Mouse (Mus musculus) left cerebral cortex, adult 6 months (tissue): ENCODE data around the gene Megf11. TPM values are rescaled to one million over a fixed set of nuclear protein-coding genes. Genes with fewer than 3 reads are reported as not detected.

ENCODE experiments used
- long read RNA-seq, 2 experiments: library from polyadenylated mRNA; unstranded; transcript quantifications; one replicate each; pipeline ENCODE4 v2.0.0; 2019 to 2020
- polyA plus RNA-seq: library from polyadenylated mRNA; unstranded; fragments of <200 nt; fragmentation: Nextera tagmentation; gene quantifications from 2 replicates; pipeline ENCODE4 v1.2.3, GENCODE M21; 2021

The Megf11 gene
- polyA plus RNA-seq = 4.1 and 5.7 TPM in 2 replicates
- long read RNA-seq, experiment 1, partial matches to known transcripts = 8 of 19 reads
- long read RNA-seq, experiment 1, other reads (novel, unspliced or antisense) = 11 of 19 reads
- long read RNA-seq, experiment 2, partial matches to known transcripts = 1 of 7 reads
- long read RNA-seq, experiment 2, other reads (novel, unspliced or antisense) = 6 of 7 reads

GRCm38 (mm10) chr9:64385511-64386465 lies at the start of gene Megf11:
TSS of gene Megf11 (plus strand) at chr9:64385626.

DNA sequence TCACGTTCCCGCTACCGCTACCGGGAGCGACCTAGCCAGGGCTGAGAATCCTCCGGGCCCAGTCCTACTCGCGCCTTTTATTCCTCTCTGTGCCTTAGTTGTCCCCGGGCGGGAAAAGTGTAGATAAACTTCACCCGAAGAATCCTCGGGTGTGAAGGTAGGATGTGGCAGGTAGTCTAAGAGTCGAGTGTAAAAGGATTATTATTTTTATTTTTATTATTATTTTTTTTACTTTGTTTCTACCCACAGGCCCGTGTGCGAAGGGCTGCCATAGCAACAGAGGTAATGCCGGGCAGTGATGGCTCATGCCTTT lies 44.2 kb upstream of the Megf11 start, which contains the start of gene Dis3l:
TSS of gene Dis3l (minus strand) at position 35 of the 313 bp plus-strand sequence.

GRCm38 (mm10) chr9:64737406-64738201 lies 352.2 kb downstream of the Megf11 start, which contains the start of gene Rab11a:
TSS of gene Rab11a (minus strand) at chr9:64737758.

Other genes starting within 250 kb of the Megf11 start
- gene Zwilch, start 212.5 kb upstream of the Megf11 start, polyA plus RNA-seq = 0.97 and 1.6 TPM in 2 replicates
- gene Rpl4, start 212.3 kb upstream of the Megf11 start, polyA plus RNA-seq = 912 and 916 TPM in 2 replicates
- 30.7 and 32.9 TPM in 2 replicates for gene Snapc5, start 206.4 kb upstream of the Megf11 start, polyA plus RNA-seq
- 2.5 and 2.6 TPM in 2 replicates for gene Uchl4, start 150.4 kb upstream of the Megf11 start, polyA plus RNA-seq
- 204 and 260 TPM in 2 replicates for gene Map2k1, start 132.0 kb upstream of the Megf11 start, polyA plus RNA-seq
- 54.2 and 66.5 TPM in 2 replicates for gene Tipin, start 104.0 kb upstream of the Megf11 start, polyA plus RNA-seq
- 7.5 and 8.7 TPM in 2 replicates for gene Dis3l, start 44.3 kb upstream of the Megf11 start, polyA plus RNA-seq